Mouse (Mus musculus) CH12.LX (cell line): ENCODE measurements around the gene Atad1.

ENCODE experiments used
- CTCF ChIP-seq, 2 experiments: IDR thresholded peaks in 1 of 2; conservative IDR thresholded peaks in 1 of 2; 2 replicates each; pipeline ENCODE4 v1.5.1; 2011 to 2012; ENCODE audit warnings: low read depth in 2 of 2, low read length in 2 of 2, improper control_type of control experiment in 1 of 2, inconsistent platforms in 1 of 2, mild to moderate bottlenecking in 1 of 2, moderate library complexity in 1 of 2
- POLR2AphosphoS2 ChIP-seq: IDR thresholded peaks from 2 replicates; pipeline ENCODE4 v1.6.1; 2011; ENCODE audit warnings: low read depth, low read length, improper control_type of control experiment
- UBTF ChIP-seq: IDR thresholded peaks from 2 replicates; pipeline ENCODE4 v1.6.1; 2012; ENCODE audit warnings: low read depth, mild to moderate bottlenecking, inconsistent platforms, low read length, improper control_type of control experiment, moderate library complexity

DNA sequence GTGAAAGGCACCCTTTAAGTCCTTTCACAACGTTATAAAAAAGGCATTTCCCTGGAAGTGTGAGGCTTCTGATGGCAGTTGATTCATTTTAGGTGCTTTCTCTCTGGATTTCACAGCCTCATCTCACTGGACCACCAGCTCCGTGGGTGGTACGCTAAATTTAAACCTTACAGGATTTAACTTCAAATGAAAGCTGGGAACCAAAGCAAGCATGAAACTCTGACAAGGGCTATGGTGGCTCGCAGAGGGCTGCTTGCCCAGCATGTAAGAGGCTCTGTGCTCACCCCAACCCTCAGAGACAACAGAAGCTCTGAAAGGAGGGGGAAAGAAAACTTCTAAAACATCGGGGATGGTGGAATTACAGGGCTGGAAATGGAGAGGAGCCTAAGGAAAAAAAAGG, 51.9 kb downstream of the Atad1 start:
- TF ChIP-seq CTCF (conservative IDR thresholded peaks at IDR 0.05 in 1 of 2, IDR thresholded peaks at IDR 0.05 in 1 of 2; ENCODE audit: low read depth in 2 of 2, low read length in 2 of 2): no peak
- TF ChIP-seq UBTF: no peak
- no peak for TF ChIP-seq POLR2AphosphoS2
